Mouse (Mus musculus) granulocyte monocyte progenitor cell, adult 5-6 weeks (primary cell): ENCODE data around the gene Psmb11. TPM values are rescaled to one million over a fixed set of nuclear protein-coding genes. Genes with fewer than 3 reads are reported as not detected.

Experiments used
- ATAC-seq: replicated peaks from 2 replicates; pipeline ENCODE4 v1.8.0; 2016; ENCODE audit warnings: mild to moderate bottlenecking, moderate TSS enrichment, inconsistent platforms; ENCODE audit not compliant: poor library complexity, severe bottlenecking
- total RNA-seq, 2 experiments: library from RNA; stranded (forward) in 1 of 2; stranded (reverse) in 1 of 2; fragments of 200-712, 200-1000 nt in 1 of 2; fragments of >200 nt in 1 of 2; fragmentation: Nextera tagmentation in 1 of 2; gene quantifications; 2 replicates each; pipeline ENCODE4 v1.2.3; 2014 to 2017

Gene Psmb11
- total RNA-seq, 2 experiments from 2014 or later = 0.09 TPM; not detected in 1

DNA sequence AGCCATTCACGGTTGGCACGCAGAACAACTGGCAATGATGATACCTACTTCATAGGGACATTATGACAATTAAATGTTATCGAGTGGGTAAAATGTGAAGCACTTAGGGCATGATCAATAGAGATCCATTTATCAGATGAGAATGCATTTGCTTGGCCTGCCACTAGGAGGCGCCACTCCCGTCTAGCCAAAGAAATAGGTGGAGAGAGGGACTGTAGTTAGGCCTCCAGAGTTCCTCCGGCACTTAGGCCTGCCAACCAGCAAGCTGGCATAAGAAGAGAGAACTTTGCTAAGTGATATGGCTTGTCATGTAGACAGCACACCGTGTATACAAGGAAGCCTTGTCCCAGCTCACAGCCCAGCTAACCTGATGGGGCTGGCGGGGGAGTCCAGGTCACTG, 15.7 kb downstream of the Psmb11 start:
- ATAC-seq = no peak

DNA sequence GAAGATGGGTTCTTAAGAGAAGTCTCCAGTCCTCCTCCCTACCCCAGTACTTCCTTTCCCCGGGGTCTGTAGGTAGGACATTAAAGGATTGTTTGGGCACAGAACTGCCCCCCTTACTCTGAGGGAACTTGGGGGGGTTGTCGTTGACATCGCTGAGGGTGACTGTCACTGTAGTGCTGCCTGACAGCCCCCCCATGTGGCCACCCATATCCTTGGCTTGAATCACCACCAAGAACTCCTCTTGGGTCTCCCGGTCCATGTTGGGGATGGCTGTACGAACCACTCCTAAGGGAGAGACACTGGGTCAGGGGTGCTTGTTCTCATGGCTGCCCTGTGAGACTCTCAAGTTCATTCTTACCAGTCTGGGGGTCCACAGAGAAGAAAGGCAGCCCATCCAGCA, 17.0 kb downstream of the Psmb11 start:
- no peak for ATAC-seq

DNA sequence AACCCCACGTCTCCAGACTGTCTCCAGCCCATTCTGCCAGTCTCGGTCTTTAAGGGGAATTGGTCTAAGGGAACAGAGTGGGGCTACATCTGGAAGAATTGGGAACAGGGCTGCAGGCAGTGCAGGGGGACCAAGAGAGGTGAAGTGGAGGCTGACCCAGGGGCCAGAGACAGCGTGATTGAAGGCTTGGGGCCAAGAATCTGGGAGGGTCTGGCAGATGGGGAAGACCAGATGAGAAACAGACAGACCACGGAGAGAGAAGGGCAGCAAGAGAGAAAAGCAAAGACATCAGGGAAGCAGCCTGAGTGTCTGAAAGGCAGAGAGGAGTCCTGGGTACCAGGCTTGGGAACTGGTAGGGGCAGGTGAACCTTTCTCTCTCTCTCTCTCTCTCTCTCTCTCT, 18.9 kb downstream of the Psmb11 start:
- no peak for ATAC-seq

DNA sequence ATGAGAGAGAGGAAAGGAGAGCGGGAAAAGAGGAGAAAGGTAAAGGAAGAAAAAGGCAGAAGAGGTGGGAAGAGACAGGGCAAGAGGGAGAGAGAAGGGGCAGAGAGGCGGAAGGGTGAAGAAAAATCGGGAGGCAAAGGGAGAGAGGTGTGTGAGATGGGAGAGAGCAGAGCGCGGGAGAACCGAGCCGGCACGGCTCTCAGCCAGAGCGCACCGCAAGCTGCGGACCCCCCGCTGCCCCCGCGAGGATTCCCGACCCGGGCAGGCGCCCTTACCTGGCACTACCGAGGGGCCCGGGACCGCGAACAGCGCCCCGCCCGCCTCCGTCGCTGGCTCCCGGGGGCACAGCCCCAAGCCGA, 19.7 kb downstream of the Psmb11 start, which contains the start of gene Gm17606:
Gene Gm17606, plus strand, starts transcription at position 7 of the 359 bp plus-strand sequence.
- no peak for ATAC-seq

DNA sequence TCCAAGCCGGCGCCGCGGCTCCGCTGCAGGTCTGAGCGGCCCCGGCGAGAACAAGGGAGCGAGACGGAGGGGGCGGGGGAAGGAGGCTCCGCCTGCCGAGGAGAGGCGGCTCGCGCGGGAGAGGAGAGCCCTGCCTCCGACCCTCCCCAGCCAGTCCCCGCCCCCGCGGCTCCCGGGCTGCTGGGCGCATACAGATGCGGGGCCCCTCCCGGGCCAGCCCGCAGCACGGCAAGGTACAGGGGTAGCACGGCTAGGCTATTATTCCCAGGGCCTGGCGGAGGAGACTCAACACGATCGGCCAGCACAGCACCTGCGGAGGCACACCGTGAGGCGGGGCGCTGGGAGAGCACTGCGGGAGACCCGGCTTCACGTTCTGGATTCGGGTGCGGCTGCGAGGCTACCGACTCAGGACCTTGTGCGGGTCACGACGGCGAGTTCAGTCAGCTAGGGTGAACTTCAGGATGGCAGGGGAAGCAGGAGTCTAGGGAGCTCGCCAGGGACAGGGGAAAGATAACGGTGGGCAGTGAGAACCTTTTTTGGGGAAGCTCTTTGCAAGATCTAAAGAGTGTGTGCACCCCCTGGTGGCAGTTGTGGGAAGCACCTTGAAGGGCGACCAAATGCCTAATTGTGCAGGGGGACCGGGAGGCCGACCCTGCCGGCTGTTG, 20.2 kb downstream of the Psmb11 start, which contains the start of gene Cdh24:
Gene Cdh24, minus strand, starts transcription at position 60 of the 665 bp plus-strand sequence.
- peak; percentile 83 for ATAC-seq

DNA sequence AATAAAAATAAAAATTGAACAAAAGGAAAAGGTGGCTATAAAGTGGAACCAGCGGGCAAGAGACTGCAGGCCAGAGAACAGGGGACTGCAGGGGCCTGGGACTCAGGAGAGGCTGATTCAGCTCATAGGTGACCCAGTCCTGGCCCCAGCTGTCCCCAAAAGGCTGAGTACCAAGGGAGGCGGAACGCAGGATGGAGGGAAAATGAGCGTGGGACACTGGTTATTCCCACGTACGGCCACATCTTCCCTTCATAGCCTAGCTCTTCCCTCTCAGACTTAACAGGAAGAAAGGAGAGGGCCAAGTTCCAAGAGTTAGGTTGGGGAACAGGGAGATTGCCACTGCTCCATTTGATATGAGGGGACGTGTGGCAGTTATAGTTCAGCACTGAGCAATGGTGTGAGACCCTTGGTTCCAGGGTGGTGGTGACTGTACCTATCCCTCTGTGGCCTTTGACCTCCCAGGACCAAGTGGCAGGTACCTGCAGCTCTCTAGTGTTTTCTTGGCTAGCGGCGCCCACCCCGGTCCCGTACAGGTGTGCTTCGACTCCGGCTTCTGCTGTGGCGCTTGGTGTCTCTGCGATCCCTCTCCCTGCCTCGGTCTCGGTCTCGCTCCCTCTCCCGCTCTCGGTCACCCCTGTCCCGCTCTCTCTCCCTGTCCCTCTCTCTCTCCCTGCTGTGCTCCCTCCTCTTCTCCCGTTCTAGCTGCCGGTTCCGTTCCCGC, 21.2 kb downstream of the Psmb11 start:
- no peak for ATAC-seq

DNA sequence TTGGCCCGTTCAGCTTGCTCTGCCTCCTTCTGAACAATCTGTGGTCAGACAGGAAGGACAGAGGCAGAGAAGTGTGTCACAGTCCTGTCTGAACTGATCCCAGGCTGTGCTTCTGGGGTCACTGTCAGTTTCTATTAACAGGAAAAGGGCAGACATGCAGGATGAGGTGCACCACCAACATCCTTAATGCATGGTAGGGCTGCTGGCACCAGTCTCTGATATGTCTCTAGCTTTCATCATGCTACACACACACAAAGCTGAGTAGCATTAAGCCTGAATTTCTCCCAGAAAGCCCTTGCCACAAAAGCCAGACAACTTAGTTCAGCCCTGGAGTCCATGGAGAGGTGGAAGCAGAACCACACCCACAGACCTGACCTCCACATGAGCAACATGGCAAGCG, 21.8 kb downstream of the Psmb11 start:
- no peak for ATAC-seq

DNA sequence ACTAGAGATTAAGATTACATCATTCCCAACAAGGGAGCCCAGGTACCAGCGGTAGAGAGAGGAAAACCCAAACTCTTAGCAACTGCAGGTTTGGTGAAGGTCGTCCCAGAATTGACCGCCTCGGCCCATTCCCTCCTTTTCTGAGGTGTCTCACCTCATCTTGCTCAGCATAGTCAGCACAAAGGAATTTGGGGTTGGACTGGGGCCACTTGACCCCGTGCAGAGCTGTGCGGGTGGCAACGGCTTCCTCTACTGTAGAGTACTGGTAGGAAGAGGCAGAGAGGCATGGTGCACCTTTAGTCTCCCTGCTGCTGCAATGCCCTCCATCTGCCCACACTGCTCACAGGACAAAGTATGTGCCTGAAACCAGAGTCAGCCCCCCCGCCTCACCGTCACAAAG, 23.1 kb downstream of the Psmb11 start:
- no peak for ATAC-seq

DNA sequence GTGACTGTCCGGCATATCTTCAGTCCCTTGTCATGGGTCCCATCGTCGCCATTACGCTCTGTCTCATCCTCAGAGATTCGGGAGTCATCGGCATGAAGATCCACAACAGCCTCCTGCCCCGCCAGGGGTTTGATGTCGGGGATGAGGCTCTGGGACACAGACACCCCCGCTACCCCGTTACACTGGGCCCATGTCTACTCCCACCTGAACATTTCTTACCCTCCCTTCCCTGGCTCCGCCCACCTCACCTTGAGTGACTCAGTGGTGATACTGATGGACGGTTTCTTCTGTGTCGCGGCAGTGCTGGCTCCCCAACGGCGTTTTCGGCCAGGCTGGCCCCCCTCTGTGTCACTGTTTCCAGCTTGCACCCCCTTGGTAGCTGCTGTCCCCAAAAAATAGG, 25.2 kb downstream of the Psmb11 start:
- no peak for ATAC-seq

DNA sequence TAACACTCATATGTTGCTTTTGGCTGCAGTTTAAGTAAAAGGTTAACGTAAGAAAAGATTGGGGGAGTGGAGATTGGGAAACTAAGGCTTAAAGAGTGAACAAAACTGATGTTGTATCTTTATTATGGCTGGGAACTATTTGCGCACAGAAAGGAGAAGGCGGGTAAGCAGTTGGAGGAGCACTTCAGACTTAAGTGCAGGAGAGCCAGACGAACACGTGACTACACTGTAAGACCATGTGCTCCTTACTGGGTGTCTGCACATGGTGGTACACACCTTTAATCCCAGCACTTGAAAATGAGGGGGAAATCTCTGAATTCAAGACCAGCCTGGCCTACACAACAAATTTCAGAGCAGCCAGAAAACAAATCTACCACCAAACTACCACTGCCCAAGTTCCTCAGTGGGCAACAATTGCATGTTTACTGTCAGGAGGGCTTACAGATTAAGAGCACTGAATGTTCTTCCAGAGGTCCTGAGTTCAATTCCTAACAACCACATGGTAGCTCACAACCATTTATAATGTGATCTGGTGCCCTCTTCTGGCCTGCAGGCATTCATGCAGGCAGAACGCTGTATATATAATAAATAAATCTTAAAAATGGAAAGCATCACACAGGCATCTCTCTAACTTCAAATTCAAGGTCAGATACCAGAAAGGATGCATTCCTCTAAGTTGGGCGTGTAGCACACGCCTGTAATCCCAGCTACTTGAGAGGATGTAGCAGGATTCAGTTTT, 25.8 kb downstream of the Psmb11 start:
- no peak for ATAC-seq

DNA sequence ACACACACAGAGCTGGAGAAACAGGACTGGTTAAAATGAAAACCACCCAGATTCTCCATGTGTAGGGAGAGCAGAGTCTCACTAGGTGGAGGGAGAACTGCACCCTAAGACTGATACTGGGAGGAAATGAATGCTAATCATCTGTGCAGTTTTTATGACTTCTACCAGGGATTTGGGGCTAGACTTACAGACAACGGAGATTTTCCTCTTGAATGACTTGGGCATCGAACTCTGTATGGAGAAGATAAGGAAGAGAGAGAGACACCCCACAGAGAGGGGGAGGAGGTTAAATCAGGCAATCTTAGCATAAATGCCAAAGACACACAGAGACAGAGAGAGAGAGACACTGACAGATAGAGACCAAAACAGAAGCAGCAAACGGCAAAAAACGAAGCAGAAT, 26.7 kb downstream of the Psmb11 start:
- ATAC-seq = no peak

DNA sequence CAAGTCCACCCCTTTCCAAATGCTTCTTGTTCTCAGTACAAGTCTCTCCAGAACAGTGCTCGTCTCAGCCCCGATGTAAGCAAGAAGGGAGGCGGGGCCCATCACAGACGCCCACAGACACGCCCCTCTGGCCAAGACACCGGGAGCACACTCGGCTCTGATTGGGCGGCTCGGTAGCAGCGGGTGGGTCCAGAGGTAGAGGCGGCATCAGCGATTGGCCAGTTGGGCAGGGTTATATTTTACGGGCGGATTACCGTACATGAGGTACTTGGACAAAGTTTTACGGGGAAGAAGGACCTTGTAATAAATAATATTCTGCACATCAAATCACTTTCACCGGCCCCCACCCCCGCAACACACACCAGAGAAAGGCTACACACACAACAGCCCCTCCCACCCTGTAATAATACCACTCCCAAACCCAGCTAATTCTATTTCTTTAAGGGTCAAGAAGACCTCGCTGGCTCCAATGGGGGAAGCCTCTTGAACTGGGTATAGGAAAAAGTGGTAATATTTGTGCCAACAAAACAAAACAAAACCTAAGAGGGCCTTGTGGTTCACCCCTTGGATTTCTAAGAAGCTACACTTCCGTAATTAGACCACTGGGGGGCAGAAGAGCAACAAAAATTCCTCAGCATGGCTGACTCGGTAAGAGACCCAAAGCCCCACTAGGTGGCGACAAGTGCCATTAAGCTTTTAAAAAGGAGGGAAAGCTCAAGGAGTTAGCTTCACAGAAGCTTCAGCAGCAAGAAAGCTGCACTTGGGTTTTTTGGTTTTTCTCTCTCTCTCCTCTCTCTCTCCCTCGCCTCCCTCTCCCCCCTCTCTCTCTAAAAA, 29.6 kb downstream of the Psmb11 start:
- ATAC-seq = peak; percentile 67

DNA sequence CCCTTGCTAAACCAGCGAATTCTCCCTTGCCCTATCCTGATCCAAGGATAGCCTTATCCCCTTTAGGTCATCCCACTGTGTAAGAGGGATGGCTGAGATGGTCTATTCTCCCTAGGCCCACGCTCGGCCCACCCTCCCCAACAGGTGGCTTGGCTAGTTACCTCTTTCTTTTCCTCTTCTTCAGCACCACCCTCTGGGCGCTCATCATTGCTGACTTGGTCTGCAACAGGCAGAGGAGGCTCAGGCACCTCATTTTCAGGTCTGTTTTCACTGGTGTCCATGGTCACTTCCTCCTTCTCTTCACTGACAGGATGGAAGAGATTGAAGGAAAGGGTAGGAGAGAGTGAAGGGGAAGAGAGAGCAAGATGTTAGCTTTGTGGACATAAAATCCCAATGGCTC, 30.3 kb downstream of the Psmb11 start:
- no peak for ATAC-seq

DNA sequence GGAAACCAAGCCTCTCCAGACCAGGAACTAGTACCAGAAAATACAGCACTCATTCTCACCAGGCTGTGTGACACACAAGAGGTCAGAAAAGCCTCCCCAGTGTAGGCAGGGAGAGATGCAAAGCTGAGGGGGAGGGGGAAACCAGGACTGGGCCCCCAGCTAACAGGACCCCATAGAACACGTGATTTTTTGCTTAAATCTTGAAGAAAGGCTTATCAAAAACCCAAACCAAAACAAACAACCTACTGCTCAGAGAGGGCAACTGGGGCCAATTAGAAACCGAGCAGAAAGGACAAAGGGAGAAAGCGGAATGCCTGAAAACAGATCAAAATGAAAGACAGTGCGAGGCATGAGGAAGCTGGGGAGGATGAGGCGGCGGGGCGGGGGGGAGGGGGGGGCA, 31.6 kb downstream of the Psmb11 start:
- ATAC-seq = no peak

DNA sequence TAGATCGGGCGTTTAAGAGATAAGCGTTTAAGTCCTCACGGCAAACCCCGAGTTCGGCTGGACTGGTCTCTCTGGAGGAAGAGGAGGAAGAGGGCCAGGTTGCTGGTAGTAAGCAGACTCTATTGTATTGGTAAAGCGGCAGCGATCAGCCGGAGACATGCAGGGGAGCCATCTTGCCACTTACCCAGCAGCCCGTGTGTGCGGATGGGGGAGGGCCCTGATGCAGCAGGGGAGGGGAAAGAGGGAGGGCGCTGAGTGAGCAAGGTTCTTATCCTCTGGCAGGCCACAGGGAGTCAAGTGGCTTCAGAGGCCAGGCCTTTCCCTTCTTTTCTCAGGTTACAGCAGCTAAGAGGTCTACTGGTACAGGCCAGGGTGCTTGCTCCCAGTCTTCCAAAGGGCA, 32.3 kb downstream of the Psmb11 start:
- ATAC-seq = peak; percentile 89

DNA sequence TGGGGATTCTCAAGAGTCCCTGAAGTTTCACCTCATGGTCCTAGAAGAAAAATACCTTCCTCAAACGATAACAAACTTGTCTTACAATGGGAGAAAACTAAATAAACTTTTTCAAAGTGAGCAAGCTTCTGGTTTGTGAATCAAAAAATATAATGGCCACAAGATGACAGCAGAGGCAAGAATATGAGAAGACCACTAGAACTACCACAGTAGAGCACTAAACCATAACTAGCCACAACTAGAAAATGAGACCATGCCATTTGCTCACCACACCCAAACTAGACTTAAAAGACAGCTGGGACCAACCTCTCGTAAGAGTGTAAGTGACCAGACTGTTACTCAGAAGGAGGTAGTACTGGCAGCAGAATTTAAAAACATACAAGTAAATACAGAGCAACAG, 38.8 kb downstream of the Psmb11 start:
- no peak for ATAC-seq

DNA sequence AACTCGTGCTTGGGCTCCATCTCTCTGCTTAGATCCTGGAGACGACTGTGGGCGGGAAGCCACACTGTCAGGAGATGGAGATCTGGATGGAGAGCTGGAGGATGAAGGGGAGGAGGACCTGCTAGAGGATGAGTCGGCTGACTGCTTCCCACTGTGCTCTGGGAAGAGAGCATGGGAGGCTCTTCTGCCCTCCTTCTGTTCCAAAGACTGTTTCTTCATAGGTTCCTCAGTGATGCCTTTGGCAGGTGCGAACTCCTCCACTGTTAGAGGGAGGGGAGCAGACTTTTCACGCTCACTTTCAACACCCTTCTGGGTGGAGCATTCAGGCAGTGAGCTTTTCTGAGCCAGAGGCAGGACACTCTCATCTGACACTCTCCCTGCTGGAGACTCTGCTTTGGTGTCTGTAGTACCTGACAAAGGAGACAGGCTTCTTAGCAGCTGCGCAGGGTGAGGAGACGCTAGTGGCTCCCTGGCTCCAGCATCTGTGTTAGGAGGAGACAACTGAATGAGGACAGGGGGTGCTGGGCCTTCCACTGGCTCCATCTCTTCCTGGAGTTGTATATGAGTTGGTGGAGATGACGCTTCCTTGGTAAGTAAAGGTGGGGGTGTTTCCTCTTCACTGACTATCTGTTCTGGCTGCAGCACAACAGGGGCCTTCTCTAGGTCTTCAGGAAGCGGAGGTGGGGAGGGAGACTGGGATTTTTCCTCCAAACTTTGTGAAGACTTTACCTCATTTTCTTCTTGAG, 43.4 kb downstream of the Psmb11 start:
- no peak for ATAC-seq

DNA sequence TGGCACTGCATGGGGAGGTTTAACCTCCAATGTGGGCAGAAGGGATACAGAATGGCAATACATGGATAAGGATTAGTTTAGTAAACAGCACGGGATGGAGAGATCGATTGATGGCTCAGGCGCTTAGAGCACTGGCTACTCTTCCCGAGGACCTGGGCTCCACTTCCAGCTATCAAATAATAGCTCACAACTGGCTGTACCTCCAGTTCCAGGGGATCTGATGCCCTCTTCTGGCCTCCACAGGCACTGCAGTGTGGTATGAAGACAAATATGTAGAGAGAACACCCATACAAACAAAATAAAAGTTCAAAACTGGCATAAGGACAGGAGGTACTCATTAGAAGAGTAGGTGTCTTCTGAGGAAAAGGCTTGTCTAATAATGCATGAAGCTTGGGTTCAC, 48.1 kb downstream of the Psmb11 start:
- peak; percentile 66 for ATAC-seq

DNA sequence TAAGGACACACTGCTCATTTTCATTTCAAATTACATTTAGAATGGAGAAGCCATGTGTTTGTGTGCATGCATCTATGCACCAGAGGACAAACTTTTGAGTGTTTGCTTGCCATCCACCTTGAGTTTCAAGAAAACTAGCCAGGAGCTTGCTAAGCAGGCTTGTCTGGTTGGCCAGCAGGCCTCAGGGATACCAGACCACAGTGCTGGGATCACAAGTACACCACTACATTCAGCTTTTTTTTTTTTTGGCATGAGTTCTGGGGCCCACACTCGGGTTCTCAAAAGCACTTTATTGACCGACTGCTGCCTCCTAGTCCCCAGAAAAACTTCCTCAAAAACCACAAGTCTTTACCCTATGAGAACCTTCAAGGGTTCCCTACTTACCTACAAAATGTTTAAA, 53.1 kb downstream of the Psmb11 start:
- no peak for ATAC-seq

DNA sequence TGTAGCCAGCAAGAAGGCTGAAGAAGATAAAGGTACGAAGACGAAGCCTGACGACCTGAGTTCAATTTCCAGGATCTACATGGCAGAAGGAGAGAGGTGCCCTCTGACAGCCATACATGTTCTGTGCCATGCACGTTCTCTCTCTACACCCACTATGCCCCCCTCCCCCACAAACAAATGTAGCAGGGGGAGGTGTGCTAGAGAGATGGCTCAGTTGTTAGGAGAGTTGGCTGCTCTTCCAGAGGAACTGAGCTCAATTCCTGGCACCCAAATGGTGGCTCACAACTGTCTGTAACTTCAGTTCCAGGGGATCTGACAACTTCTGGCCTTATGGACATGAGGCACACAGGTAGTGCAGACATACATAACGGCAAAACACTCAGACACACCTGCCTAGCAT, 55.1 kb downstream of the Psmb11 start:
- no peak for ATAC-seq
